Mouse (Mus musculus) heart, adult 10 weeks (tissue): ENCODE data around the gene BC016579. TPM values are rescaled to one million over a fixed set of nuclear protein-coding genes. Genes with fewer than 3 reads are reported as not detected.

Experiments used
- polyA plus RNA-seq: library from polyadenylated mRNA; stranded (reverse); fragments of 350-450 nt; fragmentation: Illumina TruSeq; extraction: RNeasy Lipid Tissue Mini Kit (QIAGEN cat#74804); gene quantifications from one replicate; pipeline ENCODE4 v1.2.3, GENCODE M21; 2014; ENCODE audit warnings: low read depth, low replicate concordance

BC016579 gene
- polyA plus RNA-seq: not detected

DNA sequence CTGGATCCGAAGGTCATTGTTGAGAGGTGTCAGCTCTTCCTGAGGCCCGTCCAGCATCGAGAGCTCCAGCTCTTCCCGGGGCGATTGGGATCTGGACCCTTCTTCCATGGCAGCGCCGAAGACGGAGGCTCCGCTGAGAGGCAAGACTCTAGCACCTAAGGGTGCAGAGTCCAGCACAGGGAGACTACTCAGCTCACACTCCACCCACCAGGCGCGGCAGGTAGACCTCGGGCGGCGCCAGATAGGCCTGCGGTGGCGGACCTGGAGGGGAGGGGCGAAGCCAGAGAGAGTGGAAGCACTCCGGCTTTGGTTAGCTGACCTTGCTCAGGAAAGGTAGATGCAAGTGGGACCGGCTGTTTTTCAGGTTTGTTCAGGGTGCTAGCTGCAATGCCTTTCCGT is at the start of gene BC016579:
Gene BC016579 (minus strand): TSS at position 135 of the 399 bp plus-strand sequence.

DNA sequence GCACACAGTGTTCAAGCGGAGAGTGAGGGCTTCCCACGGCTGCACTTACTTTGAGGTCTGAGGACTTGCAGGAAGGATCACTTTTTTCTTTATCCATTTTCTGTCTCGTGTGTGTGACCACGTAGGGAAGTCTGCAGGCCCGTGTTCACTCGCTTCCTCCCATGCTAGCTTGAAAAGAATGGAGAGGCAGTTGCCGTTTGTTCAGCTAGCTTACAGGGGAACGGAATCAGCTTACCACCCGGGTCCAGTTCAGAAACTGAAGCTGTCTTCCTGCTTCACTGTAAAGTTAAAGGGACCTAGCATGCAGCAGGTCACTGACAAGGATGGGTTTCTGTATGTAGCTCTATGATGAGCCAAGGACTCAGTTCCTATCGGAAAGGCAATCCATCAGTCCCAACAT is 39.7 kb upstream of the BC016579 start, which contains the start of gene Tmprss7:
Gene Tmprss7 (minus strand): TSS at position 101 of the 400 bp plus-strand sequence.

DNA sequence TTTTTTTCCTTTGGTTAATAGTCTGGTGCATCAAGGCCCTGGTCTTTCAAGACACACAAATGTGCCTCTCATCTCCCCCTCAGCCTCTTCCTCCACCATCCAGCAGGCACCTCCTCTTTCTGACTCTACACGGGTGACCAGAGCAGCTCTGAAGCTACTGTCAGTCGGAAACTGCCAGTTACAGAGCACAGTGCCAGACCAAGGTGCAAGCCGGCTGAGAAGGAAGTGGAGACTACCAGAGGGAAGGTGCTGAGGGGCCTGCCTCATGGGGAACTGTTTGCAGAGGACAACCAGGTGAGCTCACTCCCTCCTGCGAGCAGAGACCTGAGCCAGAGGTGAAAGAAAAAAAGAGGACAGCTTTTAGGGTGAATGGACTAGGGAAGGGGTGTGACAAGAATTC is 43.6 kb downstream of the BC016579 start, which contains the start of gene Gcsam:
Gene Gcsam (plus strand): TSS at position 114 of the 400 bp plus-strand sequence.

Other genes starting within 250 kb of the BC016579 start
- 95.3 TPM for gene Cd200, start 245.0 kb downstream of the BC016579 start, polyA plus RNA-seq
- not detected for gene Gm609, start 161.1 kb downstream of the BC016579 start, polyA plus RNA-seq
- not detected for gene Gm17783, start 122.0 kb downstream of the BC016579 start, polyA plus RNA-seq
- gene Slc9c1, start 118.8 kb downstream of the BC016579 start, polyA plus RNA-seq: not detected
- gene Gcsam, start 43.7 kb downstream of the BC016579 start, polyA plus RNA-seq: not detected
- not detected for gene Tmprss7, start 39.6 kb upstream of the BC016579 start, polyA plus RNA-seq
- gene Tagln3, start 70.5 kb upstream of the BC016579 start, polyA plus RNA-seq: 2.0 TPM
- gene Abhd10, start 88.9 kb upstream of the BC016579 start, polyA plus RNA-seq: 17.5 TPM